Mouse (Mus musculus) gonadal fat pad, adult 2 months (tissue): Measurements from ENCODE around the gene Slc25a5. TPM values are rescaled to one million over a fixed set of nuclear protein-coding genes. Genes with fewer than 3 reads are reported as not detected.

Experiments used
- DNase-seq: peaks from one replicate; pipeline ENCODE4 v3.0.0-alpha.2; 2012; ENCODE audit warnings: low read depth
- polyA plus RNA-seq: library from polyadenylated mRNA; depleted of rRNA; stranded (reverse); fragments of >200 nt; gene quantifications from 2 replicates; pipeline ENCODE4 v1.2.3, GENCODE M21; 2012; rRNA removed

Slc25a5 gene
- polyA plus RNA-seq, 1 experiment: 651 TPM

DNA sequence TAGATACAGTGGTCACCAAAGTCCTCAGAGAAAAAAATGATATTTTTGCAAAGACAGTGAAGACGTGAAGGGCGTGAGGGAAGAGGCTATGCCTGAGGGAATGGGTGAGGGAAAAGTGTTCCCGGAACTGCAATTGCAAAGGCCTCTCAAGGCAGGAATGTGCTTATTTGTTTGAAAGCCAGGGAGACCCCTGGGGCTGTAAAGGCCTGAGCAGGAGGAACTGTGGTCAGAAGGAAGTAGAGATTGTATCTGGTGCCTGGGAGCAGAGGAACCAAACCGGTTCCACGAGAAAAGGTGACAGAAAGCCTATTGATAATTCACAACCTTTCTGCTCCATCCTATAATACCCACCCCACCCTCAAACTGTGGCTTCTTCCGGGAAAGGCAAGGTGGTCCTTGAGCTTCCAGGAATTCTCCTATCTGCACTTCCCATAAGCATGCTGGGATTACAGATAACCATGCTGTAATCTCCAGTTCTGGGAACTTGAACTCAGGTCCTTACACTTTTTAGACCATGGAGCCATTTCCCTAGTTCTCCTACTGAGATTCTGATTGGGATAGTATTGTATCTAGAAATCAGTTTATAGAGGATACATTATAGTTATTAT is 41.7 kb downstream of the Slc25a5 start:
- DNase-seq: no peak

DNA sequence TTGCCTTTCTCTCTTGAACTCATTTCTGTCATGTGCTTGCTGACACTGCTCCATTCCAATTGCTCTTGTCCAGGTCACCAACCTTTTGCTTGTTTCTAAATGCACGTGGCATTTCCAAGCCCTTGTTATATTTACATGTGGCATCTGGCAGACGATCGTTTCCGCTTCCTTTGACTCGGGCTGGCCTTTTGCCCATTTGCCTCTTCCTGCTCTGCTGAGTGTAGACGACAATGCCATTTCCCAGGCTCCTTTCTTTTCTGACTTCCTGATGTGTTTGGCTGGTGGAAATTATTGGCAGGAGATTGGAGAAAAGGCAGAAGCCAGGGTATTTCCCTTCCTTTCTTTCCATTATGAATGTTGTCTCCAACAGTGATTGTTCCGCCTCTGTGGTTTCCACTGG is 43.9 kb downstream of the Slc25a5 start:
- DNase-seq: no peak

DNA sequence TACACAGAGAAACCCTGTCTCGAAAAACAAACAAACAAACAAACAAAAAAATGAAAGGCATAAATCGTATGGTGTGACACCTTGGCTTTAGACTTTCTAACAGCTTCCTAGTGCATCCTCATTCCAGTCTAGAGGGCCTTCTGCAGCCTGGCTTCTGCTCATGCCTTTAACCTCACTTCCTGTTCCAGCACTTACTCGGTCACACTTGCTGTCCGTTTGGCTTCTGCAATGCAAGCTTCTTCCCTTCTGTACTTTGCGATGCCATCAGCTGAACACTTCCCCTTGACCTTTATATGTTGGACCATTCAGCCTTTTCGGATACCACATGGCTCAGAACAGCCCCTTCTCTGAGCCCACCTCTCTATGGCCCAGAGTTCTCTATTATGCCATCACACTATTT is 46.2 kb downstream of the Slc25a5 start:
- no peak for DNase-seq

GRCm38 (mm10) chrX:36843346-36843990 is 48.0 kb downstream of the Slc25a5 start:
- DNase-seq: no peak

DNA sequence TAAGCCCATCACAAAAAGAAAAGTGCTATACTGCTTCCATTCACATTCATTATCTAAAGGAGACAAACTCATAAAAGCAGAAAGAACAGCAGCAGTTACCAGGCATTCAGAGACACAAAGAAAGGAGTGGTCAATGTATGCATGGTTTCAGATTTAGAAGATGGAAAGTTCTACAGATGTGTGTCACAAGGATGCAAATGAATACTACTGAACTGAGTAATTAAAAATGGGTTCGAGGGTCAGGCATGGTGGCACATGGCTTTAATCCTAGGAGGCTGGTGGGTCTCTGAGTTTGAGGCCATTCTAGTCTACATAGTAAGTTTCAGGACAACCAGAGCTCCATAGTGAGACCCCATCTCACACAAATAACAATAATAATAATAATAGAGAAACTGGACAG is 51.7 kb downstream of the Slc25a5 start:
- DNase-seq: no peak

Other genes starting within 250 kb of the Slc25a5 start
- gene Pgrmc1, start 197.4 kb upstream of the Slc25a5 start, polyA plus RNA-seq: 255 and 345 TPM in 2 replicates
- gene Akap17b, start 150.3 kb upstream of the Slc25a5 start, polyA plus RNA-seq: 0.91 and 1.1 TPM in 2 replicates
- gene Slc25a43, start 52.0 kb upstream of the Slc25a5 start, polyA plus RNA-seq: 0.57 TPM in 2 replicates
- gene Ube2a, start 78.2 kb downstream of the Slc25a5 start, polyA plus RNA-seq: 27.5 and 34.6 TPM in 2 replicates
- gene C330007P06Rik, start 78.5 kb downstream of the Slc25a5 start, polyA plus RNA-seq: 14.5 and 32.0 TPM in 2 replicates
- gene Nkrf, start 107.2 kb downstream of the Slc25a5 start, polyA plus RNA-seq: 1.2 and 1.9 TPM in 2 replicates
- gene Sept6, start 196.1 kb downstream of the Slc25a5 start, polyA plus RNA-seq: 4.5 and 5.2 TPM in 2 replicates